Mouse (Mus musculus) ES-E14 (cell line): ENCODE results near the gene Ncln. TPM values are rescaled to one million over a fixed set of nuclear protein-coding genes. Genes with fewer than 3 reads are reported as not detected.

Source experiments
- DNase-seq: peaks from one replicate; pipeline ENCODE4 v3.0.0-alpha.2; 2013; ENCODE audit warnings: low read depth, low spot score
- H3K27ac ChIP-seq: 2 replicates; pipeline ENCODE4 v1.5.1; 2012; ENCODE audit warnings: low read depth, mild to moderate bottlenecking, low read length, moderate library complexity, mixed read lengths; ENCODE audit not compliant: poor library complexity, insufficient read depth, severe bottlenecking
- H3K36me3 ChIP-seq: 2 replicates; pipeline ENCODE4 v1.6.1; 2012; ENCODE audit warnings: mild to moderate bottlenecking, low read length, moderate library complexity, mixed read lengths; ENCODE audit not compliant: control insufficient read depth, poor library complexity, insufficient read depth, severe bottlenecking
- H3K4me1 ChIP-seq, 2 experiments: fragments of 150-350 bp in 1 of 2; sonication (generic) in 1 of 2; 2 replicates each; pipeline ENCODE4 v1.6.1; 2012; ENCODE audit warnings: low read length in 2 of 2, mild to moderate bottlenecking in 1 of 2, mixed read lengths in 1 of 2; ENCODE audit not compliant: control insufficient read depth in 2 of 2, insufficient read depth in 2 of 2, poor library complexity in 1 of 2
- H3K4me3 ChIP-seq, 2 experiments: fragments of 150-350 bp in 1 of 2; sonication (generic) in 1 of 2; 2 replicates each; pipeline ENCODE4 v1.5.1; 2012; ENCODE audit warnings: low read length in 2 of 2, low read depth in 1 of 2, mild to moderate bottlenecking in 1 of 2, mixed read lengths in 1 of 2; ENCODE audit not compliant: insufficient read depth in 1 of 2, poor library complexity in 1 of 2, severe bottlenecking in 1 of 2
- H3K9ac ChIP-seq: 2 replicates; pipeline ENCODE4 v1.6.1; 2012; ENCODE audit warnings: low read depth, mild to moderate bottlenecking, low read length, mixed read lengths; ENCODE audit not compliant: poor library complexity, insufficient read depth, severe bottlenecking
- H3K9me3 ChIP-seq: fragments of 150-350 bp; sonication (generic); 2 replicates; pipeline ENCODE4 v1.6.1; 2012; ENCODE audit warnings: low read depth, mild to moderate bottlenecking, low read length; ENCODE audit not compliant: control insufficient read depth, insufficient read depth
- CHD2 ChIP-seq: IDR thresholded peaks from 2 replicates; pipeline ENCODE4 v1.6.1; 2014; ENCODE audit warnings: mild to moderate bottlenecking, low read depth, low read length, inconsistent platforms
- HCFC1 ChIP-seq: IDR thresholded peaks from 2 replicates; pipeline ENCODE4 v1.6.1; 2012; ENCODE audit warnings: low read length, inconsistent platforms, borderline replicate concordance; ENCODE audit not compliant: insufficient read depth
- MAFK ChIP-seq: IDR thresholded peaks from 2 replicates; pipeline ENCODE4 v1.6.1; 2014; ENCODE audit warnings: mild to moderate bottlenecking, low read depth, low read length, inconsistent platforms; ENCODE audit not compliant: insufficient read depth
- ZC3H11A ChIP-seq: IDR thresholded peaks from 2 replicates; pipeline ENCODE4 v1.6.1; 2012; ENCODE audit warnings: low read depth, mild to moderate bottlenecking, inconsistent platforms, low read length, borderline replicate concordance
- ZNF384 ChIP-seq: IDR thresholded peaks from 2 replicates; pipeline ENCODE4 v1.6.1; 2012; ENCODE audit warnings: low read depth, low read length, inconsistent platforms
- in situ Hi-C, 2 experiments: fragments of 600-800 bp; cut with MboI; formaldehyde crosslinking; loops; one replicate each; pipeline ENCODE4 v1.15.1; 2025; ENCODE audit warnings: low sequenced_read_pairs in 2 of 2, inconsistent platforms in 1 of 2; ENCODE audit not compliant: unreplicated experiment in 2 of 2
- total RNA-seq: library from RNA; depleted of rRNA; stranded (reverse); fragments of 300-350 nt; gene quantifications from 2 replicates; pipeline ENCODE4 v1.2.3, GENCODE M21; 2012

Gene Ncln
- total RNA-seq, 1 experiment, result 254 TPM

DNA sequence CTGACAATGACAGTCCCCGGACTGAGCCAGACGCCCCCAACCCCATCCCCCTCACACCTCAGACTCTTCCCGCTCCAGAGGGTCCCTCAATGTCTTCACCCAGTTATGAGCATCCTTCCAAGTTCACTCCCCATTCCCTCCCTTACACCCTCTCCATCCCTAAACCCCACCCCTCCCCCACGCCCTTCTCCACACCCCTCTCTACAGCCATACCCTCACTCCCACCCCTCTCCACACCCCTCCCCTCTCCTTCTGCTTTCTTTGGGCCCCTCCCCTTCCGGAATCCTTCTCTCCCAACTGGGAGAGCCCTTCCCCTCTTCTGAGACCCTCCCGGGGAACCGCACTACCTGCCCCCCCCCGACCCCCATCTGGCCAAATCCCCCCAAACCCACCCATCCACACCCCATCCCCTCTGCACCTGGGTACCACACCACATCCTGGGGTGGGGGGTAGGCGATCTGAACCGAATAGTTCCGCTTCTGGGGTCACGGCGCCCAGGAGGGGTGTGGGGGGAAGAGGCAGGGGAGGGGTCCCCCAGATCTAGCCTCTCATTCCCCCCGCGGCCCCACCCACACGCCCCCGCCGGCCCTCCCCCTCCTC, 23.7 kb downstream of the Ncln start:
- Histone ChIP-seq H3K27ac (no peak overlapping the region), H3K4me3 (peak overlapping the region in 1 of 2 experiments; percentile 35; a peak in 2 of 4 replicates), H3K36me3 (no peaks in the 10 kb centered on the region; the same call in 1 of the 2 replicates), H3K9me3 (no peaks in the 10 kb centered on the region), H3K4me1 (peaks cover 4 to 30% of the 10 kb centered on the region in 2 experiments; a peak in 3 of 4 replicates), H3K9ac (no peak overlapping the region)
- in situ Hi-C loops, result no loop called here
- no peak for DNase-seq
- TF ChIP-seq MAFK, result no peak
- TF ChIP-seq CHD2, result no peak
- no peak for TF ChIP-seq HCFC1
- no peak for TF ChIP-seq ZNF384

DNA sequence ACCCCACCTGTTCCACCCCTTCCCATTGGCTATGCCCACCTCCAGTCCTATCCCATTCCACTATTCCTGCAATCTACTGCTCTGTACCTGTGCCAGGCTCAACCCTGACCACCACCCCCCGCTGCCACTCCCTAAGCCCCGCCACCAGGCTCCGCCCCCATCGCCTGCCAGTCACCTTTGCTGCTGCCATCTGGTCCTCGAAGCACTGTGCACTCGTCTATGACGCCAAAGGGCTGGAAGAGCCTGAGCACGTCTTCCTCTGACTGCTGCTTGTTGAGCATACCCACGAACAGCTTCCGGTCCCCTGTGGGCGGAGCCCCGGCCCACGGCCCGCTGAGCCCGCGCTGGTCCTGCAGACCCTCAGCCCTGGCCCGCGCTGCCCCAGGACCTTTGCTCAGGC, 25.7 kb downstream of the Ncln start:
- TF ChIP-seq ZC3H11A (no peak), CHD2 (no peak), MAFK (no peak), ZNF384 (no peak), HCFC1 (no peak)
- DNase-seq, result no peak
- Histone ChIP-seq H3K4me3 (no peak overlapping the region), H3K36me3 (no peaks in the 10 kb centered on the region; the same call in 1 of the 2 replicates), H3K4me1 (peaks cover 12 to 31% of the 10 kb centered on the region in 2 experiments), H3K9ac (no peak overlapping the region), H3K27ac (no peak overlapping the region), H3K9me3 (no peaks in the 10 kb centered on the region)
- in situ Hi-C loops, result no loop called here

DNA sequence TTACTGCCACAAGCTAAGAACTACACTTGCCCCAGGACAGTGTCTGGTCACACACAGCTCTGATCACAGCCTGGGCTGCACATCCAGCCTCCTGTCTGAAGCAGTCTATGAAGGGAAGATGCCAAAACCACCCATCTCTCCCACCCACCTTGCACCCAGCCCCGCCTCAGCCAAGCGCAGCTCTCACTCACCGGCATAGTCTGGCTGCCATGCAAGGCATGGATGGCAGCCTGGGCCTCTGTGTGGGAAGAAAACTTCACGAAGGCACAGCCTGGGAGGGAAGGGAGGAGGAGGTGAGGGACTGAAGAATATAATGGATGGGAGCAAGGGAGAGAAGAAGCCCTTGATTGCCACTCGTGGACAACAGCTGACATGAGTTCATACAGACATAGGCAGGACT, 26.9 kb downstream of the Ncln start:
- H3K27ac ChIP-seq, result no peak overlapping the region
- TF ChIP-seq ZNF384 (no peak), ZC3H11A (no peak), MAFK (no peak), HCFC1 (no peak), CHD2 (no peak)
- H3K4me1 ChIP-seq, result peaks cover 12 to 28% of the 10 kb centered on the region in 2 experiments
- no peaks in the 10 kb centered on the region for H3K9me3 ChIP-seq
- no peak overlapping the region for H3K4me3 ChIP-seq
- in situ Hi-C loops, result no loop called here
- DNase-seq, result no peak
- no peak overlapping the region for H3K9ac ChIP-seq
- H3K36me3 ChIP-seq, result no peaks in the 10 kb centered on the region; the same call in 1 of the 2 replicates

DNA sequence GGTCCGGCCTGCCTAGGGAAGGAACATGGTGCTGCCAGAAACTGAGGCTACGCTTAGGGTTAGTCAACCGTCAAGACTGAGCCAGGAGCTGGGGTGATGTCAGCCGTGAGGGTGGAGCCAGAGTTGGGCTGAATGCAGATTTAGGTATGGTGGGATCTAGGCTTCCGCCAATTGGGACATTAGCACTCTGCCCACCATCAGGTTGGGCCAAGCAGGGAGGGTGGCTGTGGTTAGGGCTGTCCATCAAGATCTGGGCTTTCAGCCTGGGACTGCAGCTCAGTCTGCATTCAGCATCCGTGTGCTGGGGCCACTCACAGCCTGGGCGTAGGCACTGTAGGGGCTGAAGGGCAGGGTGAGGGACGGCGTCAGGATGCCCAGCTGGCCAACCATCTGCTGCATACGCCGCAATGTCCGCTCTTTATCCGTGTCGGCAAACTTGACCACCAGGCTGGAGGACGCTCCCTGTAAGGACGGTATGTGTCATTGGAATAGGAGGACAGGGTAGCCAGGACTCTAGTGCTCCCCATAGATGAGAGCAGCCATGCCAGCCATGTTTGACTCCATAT, 28.4 kb downstream of the Ncln start:
- in situ Hi-C loops, result no loop called here
- no peak for DNase-seq
- H3K4me3 ChIP-seq, result no peak overlapping the region
- peaks cover 10 to 29% of the 10 kb centered on the region in 2 experiments for H3K4me1 ChIP-seq
- no peaks in the 10 kb centered on the region for H3K9me3 ChIP-seq
- no peak for TF ChIP-seq CHD2
- H3K9ac ChIP-seq, result no peak overlapping the region
- H3K27ac ChIP-seq, result no peak overlapping the region
- no peaks in the 10 kb centered on the region; the same call in 1 of the 2 replicates for H3K36me3 ChIP-seq

DNA sequence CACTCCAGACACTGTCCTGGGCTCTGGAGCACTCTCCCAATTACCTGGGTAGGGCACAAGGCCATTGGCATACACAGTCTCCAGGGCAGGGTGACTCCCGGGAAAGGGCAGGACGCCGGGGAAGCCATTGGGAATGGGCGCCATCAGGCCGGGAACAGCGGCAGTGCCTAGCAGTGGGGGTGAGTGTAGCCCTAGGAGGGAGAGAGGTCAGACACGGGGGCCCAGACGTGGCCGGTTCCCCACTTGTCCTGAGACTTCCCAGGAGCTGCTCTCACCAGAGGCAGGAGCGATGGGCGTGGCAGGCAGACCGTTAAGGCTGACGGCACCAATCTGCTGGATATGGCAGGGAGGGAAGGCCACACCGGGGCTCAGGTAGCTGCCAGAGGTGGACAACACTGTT, 29.3 kb downstream of the Ncln start:
- Histone ChIP-seq H3K9ac (no peak overlapping the region), H3K9me3 (no peaks in the 10 kb centered on the region), H3K36me3 (no peaks in the 10 kb centered on the region; the same call in 1 of the 2 replicates), H3K4me1 (peaks cover 12 to 36% of the 10 kb centered on the region in 2 experiments), H3K4me3 (no peak overlapping the region), H3K27ac (no peak overlapping the region)
- in situ Hi-C loops, result no loop called here
- DNase-seq, result no peak
- TF ChIP-seq ZC3H11A (no peak), HCFC1 (no peak), ZNF384 (no peak), MAFK (no peak), CHD2 (no peak)
